Mouse (Mus musculus): ENCODE results near the gene Cfap126. TPM values are rescaled to one million over a fixed set of nuclear protein-coding genes. Genes with fewer than 3 reads are reported as not detected.

Cfap126 gene
- polyA plus RNA-seq, 1 experiment from 2014 or later = 8.8 TPM

DNA sequence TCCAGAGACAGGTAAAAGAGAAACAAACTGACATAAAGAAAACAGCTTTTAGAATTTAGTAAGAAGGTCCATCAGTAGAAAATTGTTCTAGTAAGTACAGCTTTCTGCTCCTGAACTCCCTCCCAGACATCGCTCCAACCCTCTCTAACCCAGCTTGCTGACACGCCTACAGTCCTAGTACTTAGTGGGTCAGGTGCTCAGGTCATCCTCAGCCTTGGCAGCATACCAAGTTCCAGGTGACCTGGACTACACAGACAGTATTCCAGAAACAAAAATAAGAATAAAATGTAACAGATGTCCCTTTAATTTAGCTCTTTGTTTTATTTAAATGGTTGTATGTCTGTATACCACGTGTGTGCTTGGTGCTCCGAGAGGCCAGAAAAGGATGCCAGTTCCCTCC lies 38.2 kb downstream of the Cfap126 start:
- Histone ChIP-seq H3K9me3 (replicated peaks; ENCODE audit: control insufficient read depth, low read length) (no peaks in the 10 kb centered on the region), H3K9ac (ENCODE audit: low read length) (no peak overlapping the region), H3K4me2 (ENCODE audit: low read length) (no peak overlapping the region), H3K4me3 (ENCODE audit: low read depth, low read length) (no peak overlapping the region), H3K4me1 (ENCODE audit: control insufficient read depth, insufficient read depth, low read length) (peaks cover 11% of the 10 kb centered on the region), H3K27me3 (replicated peaks; ENCODE audit: control insufficient read depth, insufficient read depth, low read length) (no peaks in the 10 kb centered on the region), H3K36me3 (ENCODE audit: control insufficient read depth, insufficient read depth, low read length) (no peaks in the 10 kb centered on the region), H3K27ac (ENCODE audit: low read depth, low read length) (no peak overlapping the region)
- WGBS = 78% methylated on average over 4 of the region's 4 CpGs
- ATAC-seq (no peak), DNase-seq (ENCODE audit: low spot score) (no peak)

DNA sequence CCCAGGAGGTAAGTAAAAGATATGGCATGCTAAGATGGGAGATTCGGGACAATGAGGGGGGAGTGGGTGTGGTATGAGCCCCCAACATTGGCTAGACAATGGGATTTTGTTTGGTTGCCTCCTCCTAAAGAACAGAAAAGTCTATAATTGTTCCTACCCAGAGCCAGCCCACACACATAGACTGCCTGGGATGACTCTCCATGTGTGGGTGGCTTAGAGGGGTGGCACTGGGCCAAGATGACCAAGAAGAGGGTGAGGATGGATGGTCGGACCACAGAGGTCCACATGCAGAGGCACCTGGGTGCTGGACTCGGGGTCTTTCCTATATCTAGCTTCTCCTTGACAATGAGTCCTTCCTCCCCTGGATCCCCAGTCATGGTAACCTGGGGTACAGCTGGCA lies 42.9 kb downstream of the Cfap126 start:
- ATAC-seq (no peak), DNase-seq (ENCODE audit: low spot score) (no peak)
- Histone ChIP-seq H3K4me1 (ENCODE audit: control insufficient read depth, insufficient read depth, low read length) (no peaks in the 10 kb centered on the region; the same call in 1 of the 2 replicates), H3K9ac (ENCODE audit: low read length) (no peak overlapping the region), H3K27me3 (replicated peaks; ENCODE audit: control insufficient read depth, insufficient read depth, low read length) (peaks cover 20% of the 10 kb centered on the region), H3K4me2 (ENCODE audit: low read length) (no peak overlapping the region), H3K36me3 (ENCODE audit: control insufficient read depth, insufficient read depth, low read length) (no peaks in the 10 kb centered on the region), H3K4me3 (ENCODE audit: low read depth, low read length) (no peak overlapping the region), H3K27ac (ENCODE audit: low read depth, low read length) (no peak overlapping the region), H3K9me3 (replicated peaks; ENCODE audit: control insufficient read depth, low read length) (no peaks in the 10 kb centered on the region)
- WGBS = 73% methylated on average over 3 of the region's 3 CpGs

DNA sequence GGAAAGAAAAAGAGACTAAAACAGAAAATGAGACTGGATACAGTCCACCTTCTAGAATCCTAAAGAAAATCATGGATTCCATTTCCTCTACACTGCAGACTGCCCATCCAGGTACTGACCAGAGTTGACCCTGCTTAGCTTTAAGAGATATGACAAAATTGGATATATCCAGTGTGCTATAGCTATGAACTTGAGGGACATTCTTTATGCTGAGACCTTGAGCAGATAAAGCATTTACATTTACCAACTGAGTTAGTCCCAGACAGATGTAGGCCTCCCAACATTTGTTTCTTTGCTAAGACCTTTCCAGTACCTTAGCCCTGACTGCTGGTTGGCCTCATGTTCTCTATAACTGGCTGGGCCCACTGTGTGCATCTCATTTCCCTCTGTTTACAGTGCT lies 44.2 kb downstream of the Cfap126 start:
- no peaks in the 10 kb centered on the region; the same call in 1 of the 2 replicates for H3K4me1 ChIP-seq (ENCODE audit: control insufficient read depth, insufficient read depth, low read length)
- H3K36me3 ChIP-seq (ENCODE audit: control insufficient read depth, insufficient read depth, low read length) = no peaks in the 10 kb centered on the region
- no peak overlapping the region for H3K9ac ChIP-seq (ENCODE audit: low read length)
- H3K9me3 ChIP-seq (replicated peaks; ENCODE audit: control insufficient read depth, low read length) = no peaks in the 10 kb centered on the region
- peaks cover 20% of the 10 kb centered on the region for H3K27me3 ChIP-seq (replicated peaks; ENCODE audit: control insufficient read depth, insufficient read depth, low read length)
- no peak for ATAC-seq
- H3K4me3 ChIP-seq (ENCODE audit: low read depth, low read length) = no peak overlapping the region
- H3K27ac ChIP-seq (ENCODE audit: low read depth, low read length) = no peak overlapping the region
- no peak overlapping the region for H3K4me2 ChIP-seq (ENCODE audit: low read length)
- DNase-seq (ENCODE audit: low spot score) = no peak

DNA sequence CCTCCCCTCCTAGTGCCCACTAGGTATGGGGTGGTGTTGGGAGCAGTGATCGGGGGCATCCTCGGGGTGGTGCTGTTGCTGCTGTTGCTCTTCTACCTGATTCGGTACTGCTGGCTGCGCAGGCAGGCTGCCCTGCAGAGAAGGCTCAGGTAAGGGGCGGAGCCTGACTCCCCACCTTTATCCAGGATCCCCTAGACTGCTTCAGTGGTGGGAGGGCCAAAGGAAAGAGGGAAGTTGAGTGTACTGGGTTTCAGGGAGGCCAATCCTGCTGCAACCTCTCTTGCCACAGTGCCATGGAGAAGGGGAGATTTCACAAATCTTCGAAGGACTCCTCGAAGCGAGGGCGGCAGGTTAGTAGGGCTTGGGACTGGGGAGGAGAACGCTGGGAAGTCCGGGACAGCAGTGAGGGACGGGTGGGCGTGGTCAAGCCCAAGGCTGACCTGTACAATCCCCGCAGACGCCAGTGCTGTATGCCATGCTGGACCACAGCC lies 45.8 kb downstream of the Cfap126 start:
- Histone ChIP-seq H3K9ac (ENCODE audit: low read length) (no peak overlapping the region), H3K27me3 (replicated peaks; ENCODE audit: control insufficient read depth, insufficient read depth, low read length) (peaks cover 20% of the 10 kb centered on the region), H3K4me2 (ENCODE audit: low read length) (peak overlapping the region; percentile 33), H3K9me3 (replicated peaks; ENCODE audit: control insufficient read depth, low read length) (no peaks in the 10 kb centered on the region), H3K4me1 (ENCODE audit: control insufficient read depth, insufficient read depth, low read length) (no peaks in the 10 kb centered on the region; the same call in 1 of the 2 replicates), H3K27ac (ENCODE audit: low read depth, low read length) (no peak overlapping the region), H3K36me3 (ENCODE audit: control insufficient read depth, insufficient read depth, low read length) (no peaks in the 10 kb centered on the region), H3K4me3 (ENCODE audit: low read depth, low read length) (no peak overlapping the region)
- DNase-seq (ENCODE audit: low spot score) (no peak), ATAC-seq (no peak)
- 3% methylated on average over 15 of the region's 15 CpGs for WGBS

DNA sequence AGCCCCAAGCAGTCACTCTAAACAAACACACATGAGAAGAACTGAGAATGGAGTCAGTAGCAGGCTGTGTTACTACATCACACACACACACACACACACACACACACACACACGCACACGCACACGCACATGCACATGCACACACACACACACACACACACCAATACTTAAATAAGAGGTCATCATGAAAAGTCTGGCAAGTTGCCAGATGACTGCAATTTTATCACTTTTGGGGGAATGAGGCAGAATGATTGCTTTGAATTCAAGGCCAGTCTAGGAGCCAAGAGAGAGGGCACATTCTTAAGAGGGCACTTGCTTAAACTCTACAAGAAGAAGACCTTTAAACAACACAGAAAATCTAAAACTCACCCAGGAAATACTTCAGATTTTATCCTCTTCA lies 48.8 kb downstream of the Cfap126 start:
- 90% methylated on average over 3 of the region's 3 CpGs for WGBS
- no peaks in the 10 kb centered on the region for H3K36me3 ChIP-seq (ENCODE audit: control insufficient read depth, insufficient read depth, low read length)
- H3K9ac ChIP-seq (ENCODE audit: low read length) = no peak overlapping the region
- H3K4me1 ChIP-seq (ENCODE audit: control insufficient read depth, insufficient read depth, low read length) = no peaks in the 10 kb centered on the region; the same call in 1 of the 2 replicates
- no peak overlapping the region for H3K27ac ChIP-seq (ENCODE audit: low read depth, low read length)
- ATAC-seq (no peak), DNase-seq (ENCODE audit: low spot score) (no peak)
- H3K4me3 ChIP-seq (ENCODE audit: low read depth, low read length) = no peak overlapping the region
- peaks cover 20% of the 10 kb centered on the region for H3K27me3 ChIP-seq (replicated peaks; ENCODE audit: control insufficient read depth, insufficient read depth, low read length)
- no peaks in the 10 kb centered on the region for H3K9me3 ChIP-seq (replicated peaks; ENCODE audit: control insufficient read depth, low read length)
- no peak overlapping the region for H3K4me2 ChIP-seq (ENCODE audit: low read length)

DNA sequence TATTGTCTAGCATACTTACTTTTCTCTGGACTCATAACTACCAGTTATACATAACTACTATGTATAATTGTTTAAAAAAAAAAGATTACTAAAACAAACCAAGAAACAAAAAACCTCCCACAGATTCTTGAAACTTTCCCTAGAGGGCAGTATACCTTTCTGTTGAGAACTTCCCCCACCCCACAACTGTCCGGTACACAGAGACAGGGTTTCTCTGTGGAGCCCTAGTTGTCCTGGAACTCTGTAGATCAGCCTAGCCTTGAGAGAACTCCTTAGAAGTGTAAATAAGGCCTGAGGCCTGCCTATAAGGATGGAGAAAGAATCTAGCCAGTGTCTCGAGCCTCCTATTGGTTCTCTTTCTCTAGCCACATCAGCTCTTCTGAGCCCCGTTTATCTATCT lies 50.5 kb downstream of the Cfap126 start:
- DNase-seq (ENCODE audit: low spot score) (peak; percentile 32), ATAC-seq (no peak)

DNA sequence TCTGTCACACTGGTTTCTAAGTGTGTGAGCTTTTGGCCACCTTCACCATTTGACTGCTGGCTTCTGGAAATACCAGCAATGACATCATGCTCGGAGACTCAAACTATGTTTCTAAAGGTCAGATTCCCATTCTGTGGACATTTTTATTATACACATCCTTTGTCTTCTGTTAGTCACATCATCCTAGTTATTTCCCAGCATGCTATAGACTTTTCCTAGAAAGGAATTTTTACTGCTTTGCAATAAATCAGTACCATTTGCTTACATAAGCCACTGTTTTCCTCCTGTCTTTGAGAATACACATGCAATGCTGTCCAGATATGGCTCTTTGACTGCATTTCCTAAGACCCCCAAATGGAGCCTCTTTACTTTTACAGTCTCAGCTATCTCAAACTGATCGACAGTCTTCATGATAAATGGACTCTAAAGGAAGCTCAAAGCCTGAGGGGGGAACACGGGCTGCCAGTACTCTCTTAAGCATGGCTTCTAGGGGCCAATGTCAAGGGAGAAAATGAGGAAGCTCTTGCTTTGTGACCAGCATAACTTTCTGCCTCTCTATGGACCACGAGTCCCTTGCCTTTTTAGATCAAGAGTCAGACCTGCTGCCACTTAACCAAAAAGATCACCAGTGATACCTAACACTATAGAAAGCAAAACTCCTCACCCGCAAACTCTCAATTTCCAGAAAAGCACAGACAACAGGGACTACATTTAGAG lies 52.1 kb downstream of the Cfap126 start:
- Histone ChIP-seq H3K27ac (ENCODE audit: low read depth, low read length) (no peak overlapping the region), H3K4me3 (ENCODE audit: low read depth, low read length) (no peak overlapping the region), H3K4me2 (ENCODE audit: low read length) (no peak overlapping the region), H3K9ac (ENCODE audit: low read length) (no peak overlapping the region), H3K9me3 (replicated peaks; ENCODE audit: control insufficient read depth, low read length) (no peaks in the 10 kb centered on the region), H3K4me1 (ENCODE audit: control insufficient read depth, insufficient read depth, low read length) (no peaks in the 10 kb centered on the region), H3K36me3 (ENCODE audit: control insufficient read depth, insufficient read depth, low read length) (no peaks in the 10 kb centered on the region), H3K27me3 (replicated peaks; ENCODE audit: control insufficient read depth, insufficient read depth, low read length) (no peaks in the 10 kb centered on the region)
- DNase-seq (ENCODE audit: low spot score) (no peak), ATAC-seq (no peak)
- WGBS = 82% methylated on average over 5 of the region's 5 CpGs

More for the DNA sequence above, 50.5 kb downstream of the Cfap126 start:
- H3K4me3 ChIP-seq (ENCODE audit: low read depth, low read length) = no peak overlapping the region
- no peaks in the 10 kb centered on the region for H3K9me3 ChIP-seq (replicated peaks; ENCODE audit: control insufficient read depth, low read length)
- no peak overlapping the region for H3K27ac ChIP-seq (ENCODE audit: low read depth, low read length)
- H3K9ac ChIP-seq (ENCODE audit: low read length) = no peak overlapping the region
- H3K36me3 ChIP-seq (ENCODE audit: control insufficient read depth, insufficient read depth, low read length) = no peaks in the 10 kb centered on the region
- no peaks in the 10 kb centered on the region; the same call in 1 of the 2 replicates for H3K4me1 ChIP-seq (ENCODE audit: control insufficient read depth, insufficient read depth, low read length)
- H3K4me2 ChIP-seq (ENCODE audit: low read length) = no peak overlapping the region
- WGBS = 35% methylated on average over 3 of the region's 3 CpGs
- peaks cover 9% of the 10 kb centered on the region; the same call in 1 of the 2 replicates for H3K27me3 ChIP-seq (replicated peaks; ENCODE audit: control insufficient read depth, insufficient read depth, low read length)

DNA sequence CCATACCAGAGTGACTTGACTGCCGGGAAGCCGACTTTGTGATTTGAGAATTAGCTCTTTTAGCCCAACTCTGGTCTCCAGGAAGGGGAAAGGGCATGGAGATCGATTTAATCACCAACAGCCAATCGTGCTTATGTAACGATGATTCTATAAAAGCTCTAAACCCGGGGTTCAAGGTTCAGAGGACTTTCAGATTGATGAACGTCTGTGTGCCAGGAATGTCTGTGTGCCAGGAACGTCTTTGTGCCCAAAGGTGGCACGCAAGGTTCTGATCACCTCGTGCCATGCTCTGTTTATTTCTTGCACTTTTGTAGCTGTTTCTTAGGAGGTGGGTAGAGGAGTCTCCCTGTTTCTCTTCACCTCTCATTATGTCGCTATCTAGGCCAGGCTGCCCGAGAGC lies 55.2 kb downstream of the Cfap126 start:
- Histone ChIP-seq H3K36me3 (ENCODE audit: control insufficient read depth, insufficient read depth, low read length) (no peaks in the 10 kb centered on the region), H3K9me3 (replicated peaks; ENCODE audit: control insufficient read depth, low read length) (no peaks in the 10 kb centered on the region), H3K27ac (ENCODE audit: low read depth, low read length) (no peak overlapping the region), H3K4me1 (ENCODE audit: control insufficient read depth, insufficient read depth, low read length) (no peaks in the 10 kb centered on the region), H3K4me3 (ENCODE audit: low read depth, low read length) (no peak overlapping the region), H3K4me2 (ENCODE audit: low read length) (no peak overlapping the region), H3K27me3 (replicated peaks; ENCODE audit: control insufficient read depth, insufficient read depth, low read length) (no peaks in the 10 kb centered on the region), H3K9ac (ENCODE audit: low read length) (no peak overlapping the region)
- no peak for DNase-seq (ENCODE audit: low spot score)
- ATAC-seq = no peak
- 87% methylated on average over 12 of the region's 12 CpGs for WGBS

DNA sequence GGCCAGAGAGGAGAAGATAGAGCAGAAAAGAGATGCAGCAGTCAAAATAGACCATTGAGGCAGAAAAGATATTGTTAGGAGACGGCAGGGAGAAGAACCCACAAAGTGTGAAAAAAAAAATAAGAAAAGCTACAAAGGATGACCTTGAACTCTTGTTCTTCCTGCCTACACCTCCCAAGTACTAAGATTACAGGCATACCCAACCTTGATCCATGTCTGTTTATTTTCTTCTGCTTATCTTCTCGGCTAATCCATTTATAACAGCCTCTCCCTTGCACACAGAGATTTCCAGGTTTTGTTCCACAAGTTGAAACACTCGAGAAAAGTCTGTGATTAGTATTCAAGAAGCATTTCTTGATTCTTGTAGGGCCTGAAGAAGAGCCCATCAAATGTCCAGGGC lies 56.2 kb downstream of the Cfap126 start:
- Histone ChIP-seq H3K4me1 (ENCODE audit: control insufficient read depth, insufficient read depth, low read length) (no peaks in the 10 kb centered on the region), H3K36me3 (ENCODE audit: control insufficient read depth, insufficient read depth, low read length) (no peaks in the 10 kb centered on the region), H3K27me3 (replicated peaks; ENCODE audit: control insufficient read depth, insufficient read depth, low read length) (no peaks in the 10 kb centered on the region), H3K9me3 (replicated peaks; ENCODE audit: control insufficient read depth, low read length) (no peaks in the 10 kb centered on the region), H3K4me2 (ENCODE audit: low read length) (no peak overlapping the region), H3K9ac (ENCODE audit: low read length) (no peak overlapping the region), H3K4me3 (ENCODE audit: low read depth, low read length) (no peak overlapping the region), H3K27ac (ENCODE audit: low read depth, low read length) (no peak overlapping the region)
- WGBS = 67% methylated on average over 3 of the region's 3 CpGs
- ATAC-seq = no peak
- no peak for DNase-seq (ENCODE audit: low spot score)
